Mouse (Mus musculus): ENCODE results near the gene Gm9747. TPM values are rescaled to one million over a fixed set of nuclear protein-coding genes. Genes with fewer than 3 reads are reported as not detected.

Gene Gm9747
- polyA plus RNA-seq, 1 experiment: not detected

GRCm38 (mm10) chr1:82245002-82245401 is 12.1 kb downstream of the Gm9747 start:
- 62% methylated on average over 5 of the region's 5 CpGs for WGBS
- no peak for TF ChIP-seq POLR2A (IDR thresholded peaks at IDR 0.05; ENCODE audit: insufficient read depth, low read depth, low read length)
- TF ChIP-seq CTCF (IDR thresholded peaks at IDR 0.05; ENCODE audit: insufficient read depth, low read depth, low read length): no peak
- Histone ChIP-seq H3K4me1 (ENCODE audit: control insufficient read depth, insufficient read depth, low read length) (peaks cover 8% of the 10 kb centered on the region; the same call in 1 of the 2 replicates), H3K4me3 (ENCODE audit: insufficient read depth, low read depth, low read length) (no peak overlapping the region), H3K27ac (ENCODE audit: insufficient read depth, low read depth, low read length) (no peak overlapping the region)

DNA sequence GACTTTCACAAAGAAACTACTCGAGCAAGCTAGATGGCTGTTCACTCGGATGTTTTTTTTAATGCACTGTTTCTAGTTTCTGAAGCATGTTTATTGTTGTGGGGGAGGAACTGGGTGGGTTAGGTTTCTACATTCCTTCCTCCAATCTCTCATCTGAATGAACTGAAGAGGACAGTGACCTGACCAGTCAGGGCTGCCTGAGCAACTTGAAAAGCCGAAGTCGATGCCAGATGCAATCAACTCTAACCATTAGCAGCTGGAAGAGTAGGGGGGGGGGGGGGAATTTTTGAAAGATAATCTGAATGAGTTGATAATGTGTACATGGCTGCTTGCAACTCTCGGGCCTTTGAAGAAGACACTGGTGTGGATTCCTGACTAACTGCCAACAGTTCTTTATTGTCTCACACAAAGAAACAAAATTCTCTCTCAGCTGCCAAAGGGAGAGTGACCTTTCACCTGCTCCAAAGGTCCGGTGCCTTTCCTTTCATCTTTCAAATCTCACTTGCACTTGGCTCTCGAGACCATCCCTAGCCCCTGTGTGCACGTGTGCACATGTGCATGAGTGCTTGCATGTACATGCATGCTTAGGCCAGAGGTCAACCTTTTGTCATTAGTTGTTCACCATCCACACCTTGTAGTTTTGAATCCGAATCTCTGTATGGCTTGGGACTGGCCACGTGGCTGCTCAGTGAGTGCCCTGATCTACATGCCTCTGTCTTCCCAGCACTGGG is 14.5 kb downstream of the Gm9747 start:
- 63% methylated on average over 10 of the region's 10 CpGs for WGBS
- peaks cover 11% of the 10 kb centered on the region for H3K4me1 ChIP-seq (ENCODE audit: control insufficient read depth, insufficient read depth, low read length)
- H3K27ac ChIP-seq (ENCODE audit: insufficient read depth, low read depth, low read length): no peak overlapping the region
- TF ChIP-seq CTCF (IDR thresholded peaks at IDR 0.05; ENCODE audit: insufficient read depth, low read depth, low read length) (no peak), POLR2A (IDR thresholded peaks at IDR 0.05; ENCODE audit: insufficient read depth, low read depth, low read length) (no peak)
- no peak overlapping the region for H3K4me3 ChIP-seq (ENCODE audit: insufficient read depth, low read depth, low read length)

- Histone ChIP-seq H3K4me1 (ENCODE audit: control insufficient read depth, insufficient read depth, low read length) (peaks cover 12% of the 10 kb centered on the region), H3K4me3 (ENCODE audit: insufficient read depth, low read depth, low read length) (no peak overlapping the region), H3K27ac (ENCODE audit: insufficient read depth, low read depth, low read length) (no peak overlapping the region)
- TF ChIP-seq POLR2A (IDR thresholded peaks at IDR 0.05; ENCODE audit: insufficient read depth, low read depth, low read length) (no peak), CTCF (IDR thresholded peaks at IDR 0.05; ENCODE audit: insufficient read depth, low read depth, low read length) (no peak)
- 46% methylated on average over 9 of the region's 9 CpGs for WGBS
Measured at GRCm38 (mm10) chr1:82253789-82254445, 21.0 kb downstream of the Gm9747 start.

DNA sequence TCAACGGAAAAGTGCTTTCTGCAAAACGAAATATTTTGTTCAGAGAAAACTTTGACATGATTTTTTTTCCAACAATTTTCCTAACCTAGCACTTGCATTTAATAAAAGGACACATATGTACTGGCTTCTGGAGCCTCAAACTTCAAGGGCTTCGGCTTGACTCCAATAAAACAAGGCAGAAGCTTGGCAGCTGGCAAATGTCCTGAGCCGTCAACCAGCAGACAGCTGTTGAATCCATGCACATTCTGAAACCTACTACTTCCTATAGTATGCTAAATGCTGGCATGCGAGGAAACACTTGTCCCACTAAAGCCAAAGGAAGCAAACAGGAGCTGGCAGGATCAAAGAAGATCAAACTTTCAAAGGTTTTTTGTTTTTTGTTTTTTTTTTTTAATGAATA is 24.5 kb downstream of the Gm9747 start:
- Histone ChIP-seq H3K4me3 (ENCODE audit: insufficient read depth, low read depth, low read length) (no peak overlapping the region), H3K4me1 (ENCODE audit: control insufficient read depth, insufficient read depth, low read length) (peaks cover 10% of the 10 kb centered on the region), H3K27ac (ENCODE audit: insufficient read depth, low read depth, low read length) (no peak overlapping the region)
- TF ChIP-seq POLR2A (IDR thresholded peaks at IDR 0.05; ENCODE audit: insufficient read depth, low read depth, low read length) (no peak), CTCF (IDR thresholded peaks at IDR 0.05; ENCODE audit: insufficient read depth, low read depth, low read length) (no peak)
- WGBS: 59% methylated on average over 5 of the region's 5 CpGs

GRCm38 (mm10) chr1:82258331-82258730 is 25.4 kb downstream of the Gm9747 start:
- Histone ChIP-seq H3K4me1 (ENCODE audit: control insufficient read depth, insufficient read depth, low read length) (peaks cover 8% of the 10 kb centered on the region), H3K4me3 (ENCODE audit: insufficient read depth, low read depth, low read length) (no peak overlapping the region), H3K27ac (ENCODE audit: insufficient read depth, low read depth, low read length) (no peak overlapping the region)
- WGBS: 63% methylated on average over 7 of the region's 7 CpGs
- TF ChIP-seq POLR2A (IDR thresholded peaks at IDR 0.05; ENCODE audit: insufficient read depth, low read depth, low read length): no peak
- TF ChIP-seq CTCF (IDR thresholded peaks at IDR 0.05; ENCODE audit: insufficient read depth, low read depth, low read length): no peak

- 41% methylated on average over 3 of the region's 3 CpGs for WGBS
Measured at GRCm38 (mm10) chr1:82260055-82260454, 27.1 kb downstream of the Gm9747 start.

GRCm38 (mm10) chr1:82261053-82261618 is 28.2 kb downstream of the Gm9747 start:
- 49% methylated on average over 9 of the region's 9 CpGs for WGBS
- no peak for TF ChIP-seq CTCF (IDR thresholded peaks at IDR 0.05; ENCODE audit: insufficient read depth, low read depth, low read length)
- TF ChIP-seq POLR2A (IDR thresholded peaks at IDR 0.05; ENCODE audit: insufficient read depth, low read depth, low read length): no peak
- Histone ChIP-seq H3K27ac (ENCODE audit: insufficient read depth, low read depth, low read length) (no peak overlapping the region), H3K4me1 (ENCODE audit: control insufficient read depth, insufficient read depth, low read length) (peaks cover 2% of the 10 kb centered on the region; the same call in 1 of the 2 replicates), H3K4me3 (ENCODE audit: insufficient read depth, low read depth, low read length) (no peak overlapping the region)

More at GRCm38 (mm10) chr1:82260055-82260454, 27.1 kb downstream of the Gm9747 start:
- Histone ChIP-seq H3K4me1 (ENCODE audit: control insufficient read depth, insufficient read depth, low read length) (peaks cover 2% of the 10 kb centered on the region; the same call in 1 of the 2 replicates), H3K4me3 (ENCODE audit: insufficient read depth, low read depth, low read length) (no peak overlapping the region), H3K27ac (ENCODE audit: insufficient read depth, low read depth, low read length) (no peak overlapping the region)
- TF ChIP-seq POLR2A (IDR thresholded peaks at IDR 0.05; ENCODE audit: insufficient read depth, low read depth, low read length): no peak
- TF ChIP-seq CTCF (IDR thresholded peaks at IDR 0.05; ENCODE audit: insufficient read depth, low read depth, low read length): no peak

DNA sequence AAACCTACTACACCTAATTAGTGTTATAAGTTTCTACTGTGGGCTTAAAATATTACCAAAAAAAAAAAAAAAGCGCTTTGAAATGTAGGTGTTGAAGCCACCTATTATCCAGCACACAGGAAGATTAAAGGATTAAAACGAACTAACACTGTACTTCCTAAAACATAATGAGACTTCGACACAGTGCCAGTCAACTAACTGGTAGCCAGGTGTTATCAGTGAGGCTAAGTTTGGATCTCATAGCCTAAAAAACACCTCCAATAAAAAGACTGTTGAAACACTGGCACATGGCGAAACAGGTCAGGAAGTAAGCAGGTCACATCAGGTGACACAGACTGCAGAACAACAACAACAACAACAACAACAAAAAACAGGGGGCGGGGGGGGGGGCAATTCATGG is 28.7 kb downstream of the Gm9747 start:
- TF ChIP-seq CTCF (IDR thresholded peaks at IDR 0.05; ENCODE audit: insufficient read depth, low read depth, low read length) (no peak), POLR2A (IDR thresholded peaks at IDR 0.05; ENCODE audit: insufficient read depth, low read depth, low read length) (no peak)
- H3K4me3 ChIP-seq (ENCODE audit: insufficient read depth, low read depth, low read length): no peak overlapping the region
- H3K27ac ChIP-seq (ENCODE audit: insufficient read depth, low read depth, low read length): no peak overlapping the region
- peaks cover 2% of the 10 kb centered on the region; the same call in 1 of the 2 replicates for H3K4me1 ChIP-seq (ENCODE audit: control insufficient read depth, insufficient read depth, low read length)
- WGBS: 77% methylated on average over 5 of the region's 5 CpGs

- no peak for TF ChIP-seq POLR2A (IDR thresholded peaks at IDR 0.05; ENCODE audit: insufficient read depth, low read depth, low read length)
- no peak for TF ChIP-seq CTCF (IDR thresholded peaks at IDR 0.05; ENCODE audit: insufficient read depth, low read depth, low read length)
Measured at GRCm38 (mm10) chr1:82262331-82262730, 29.4 kb downstream of the Gm9747 start.

More at GRCm38 (mm10) chr1:82262331-82262730, 29.4 kb downstream of the Gm9747 start:
- Histone ChIP-seq H3K4me3 (ENCODE audit: insufficient read depth, low read depth, low read length) (no peak overlapping the region), H3K27ac (ENCODE audit: insufficient read depth, low read depth, low read length) (no peak overlapping the region), H3K4me1 (ENCODE audit: control insufficient read depth, insufficient read depth, low read length) (peaks cover 2% of the 10 kb centered on the region; the same call in 1 of the 2 replicates)
- WGBS: 50% methylated on average over 1 of the region's 1 CpGs
